ENCODE assay signal across 15 mouse cellular contexts in genomic region chr14:76017785-76018490, GRCm38 (mm10). TPM values are rescaled to one million over a fixed set of nuclear protein-coding genes. Genes with fewer than 3 reads are reported as not detected.
DNase-seq lines count a peak whose midpoint lies in the region; ATAC-seq and TF ChIP-seq lines count a peak whose summit lies in the region.
"Had no signal": no experiment of that assay in that cellular context is flagged by ENCODE, and none has a peak within 500 bp of the region (broad histone marks: within the 10 kb centered on the region; RNA-seq: fewer than 3 reads in every experiment).

No protein-coding gene starts in this region.

- H3K36me3 ChIP-seq in forebrain, embryonic 14.5 days (ENCODE audit: control insufficient read depth, insufficient read depth, low read length), result no peaks in the 10 kb centered on the region
- no peaks in the 10 kb centered on the region for H3K36me3 ChIP-seq in hindbrain, postnatal 0 days (ENCODE audit: insufficient read depth, low read length)
- H3K36me3 ChIP-seq: liver, embryonic 12.5 days had no signal

- H3K9ac ChIP-seq in forebrain, embryonic 14.5 days (ENCODE audit: low read length), result no peak overlapping the region
- H3K9ac ChIP-seq in hindbrain, postnatal 0 days (replicated peaks; ENCODE audit: low read length), result no peak overlapping the region
- H3K9ac ChIP-seq: liver, embryonic 12.5 days; lung, embryonic 14.5 days had no signal

- peak; percentile 77; the same call in 1 of the 2 replicates for ATAC-seq in forebrain, embryonic 14.5 days
- peak; percentile 51; the same call in 1 of the 2 replicates for ATAC-seq in hindbrain, postnatal 0 days
- no peak for ATAC-seq in megakaryocyte-erythroid progenitor cell, adult 5-6 weeks (replicated peaks; ENCODE audit: low FRiP score, low TSS enrichment, poor library complexity, severe bottlenecking)
- ATAC-seq: liver, embryonic 12.5 days had no signal

- TF ChIP-seq CTCF in left cerebral cortex, adult 2 months (IDR thresholded peaks at IDR 0.05), result no peak
- no peak for TF ChIP-seq CTCF in hindbrain, postnatal 0 days (IDR thresholded peaks at IDR 0.05; ENCODE audit: low read depth)

- 0 out of 2 replicates have a peak, but pooled peaks cover 3% of the 10 kb centered on the region for H3K9me3 ChIP-seq in forebrain, embryonic 14.5 days (replicated peaks; ENCODE audit: control insufficient read depth, low read length)
- H3K9me3 ChIP-seq in hindbrain, postnatal 0 days (ENCODE audit: low read length), result no peaks in the 10 kb centered on the region
- H3K9me3 ChIP-seq: liver, embryonic 12.5 days had no signal

- no peaks in the 10 kb centered on the region for H3K27me3 ChIP-seq in forebrain, embryonic 14.5 days (replicated peaks; ENCODE audit: control insufficient read depth, insufficient read depth, low read length)
- H3K27me3 ChIP-seq in hindbrain, postnatal 0 days (ENCODE audit: insufficient read depth, low read length), result no peaks in the 10 kb centered on the region
- H3K27me3 ChIP-seq: liver, embryonic 12.5 days had no signal

- no peak overlapping the region for H3K4me3 ChIP-seq in left cerebral cortex, adult 2 months
- no peak overlapping the region for H3K4me3 ChIP-seq in forebrain, embryonic 14.5 days (ENCODE audit: low read depth, low read length)
- no peak overlapping the region for H3K4me3 ChIP-seq in hindbrain, postnatal 0 days (ENCODE audit: low read length)
- H3K4me3 ChIP-seq: erythroblast, embryonic 14.5 days; liver, embryonic 12.5 days had no signal

- WGBS in forebrain, embryonic 14.5 days, result 44% methylated on average over 10 of the region's 10 CpGs
- WGBS in hindbrain, postnatal 0 days, result 49% methylated on average over 10 of the region's 10 CpGs

- peak; percentile 17 for DNase-seq in left cerebral cortex, postnatal 4 days
- no peak for DNase-seq in left cerebral cortex, adult 2 months (ENCODE audit: extremely low spot score in 1 of 2, low spot score in 2 of 2)
- peak; percentile 62 for DNase-seq in forebrain, embryonic 14.5 days (ENCODE audit: low spot score)
- DNase-seq in hindbrain, postnatal 0 days (ENCODE audit: low spot score), result peak; percentile 66
- peak; percentile 58 for DNase-seq in retina, postnatal 1 day
- DNase-seq in cerebellum, adult 11-12 months, result no peak
- DNase-seq: cerebellum, postnatal 36 days; gastrocnemius, postnatal 36 days; kidney, postnatal 4 days; layer of hippocampus, postnatal 36 days; lung, embryonic 14.5 days; lung, postnatal 4 days had no signal

- intact Hi-C loops in left cerebral cortex, postnatal 4 days (cut with DNase I), result no loop called here
- intact Hi-C loops in left cerebral cortex, adult 2 months (cut with DNase I), result no loop called here

- peaks cover 7% of the 10 kb centered on the region for H3K4me1 ChIP-seq in forebrain, embryonic 14.5 days (ENCODE audit: control insufficient read depth, insufficient read depth, low read length)
- H3K4me1 ChIP-seq in hindbrain, postnatal 0 days (ENCODE audit: insufficient read depth, low read length), result 0 out of 2 replicates have a peak, but pooled peaks cover 7% of the 10 kb centered on the region
- H3K4me1 ChIP-seq: liver, embryonic 12.5 days had no signal

- no peak overlapping the region for H3K4me2 ChIP-seq in forebrain, embryonic 14.5 days (ENCODE audit: low read length)
- no peak overlapping the region for H3K4me2 ChIP-seq in hindbrain, postnatal 0 days (ENCODE audit: low read depth, low read length)
- H3K4me2 ChIP-seq: liver, embryonic 12.5 days; lung, embryonic 14.5 days had no signal

- H3K27ac ChIP-seq in left cerebral cortex, adult 2 months, result no peak overlapping the region
- peak overlapping the region; percentile 58; the same call in 1 of the 2 replicates for H3K27ac ChIP-seq in forebrain, embryonic 14.5 days (ENCODE audit: low read depth, low read length)
- H3K27ac ChIP-seq in hindbrain, postnatal 0 days, result 0 out of 2 replicates have a peak overlapping the region, but pooled peaks have one; percentile 2
- H3K27ac ChIP-seq: liver, embryonic 12.5 days had no signal

RNA-seq across cellular contexts. Expression of gene Gtf2f2, which starts 7.3 kb away (rescaled TPM):
- total RNA-seq in left cerebral cortex, postnatal 4 days (2021), result 10 to 100 TPM; 33.8 to 38.3 TPM
- total RNA-seq in left cerebral cortex, adult 2 months (2021), result 10 to 100 TPM; 14.8 to 15.5 TPM
- polyA plus RNA-seq in forebrain, embryonic 14.5 days (2014; fragmentation: Nextera tagmentation; extraction: Ambion mirVana), result 58.2 and 58.3 TPM in 2 replicates
- 14.8 and 18.5 TPM in 2 replicates for total RNA-seq in hindbrain, postnatal 0 days (2014; rRNA removed)
- 40.9 and 41.3 TPM in 2 replicates for polyA plus RNA-seq in hindbrain, postnatal 0 days (2015; fragmentation: Nextera tagmentation; extraction: Ambion mirVana)
- total RNA-seq in megakaryocyte-erythroid progenitor cell, adult 5-6 weeks (2014; fragmentation: Nextera tagmentation), result 42.7 and 55.2 TPM in 2 replicates
- 80.5 and 97.1 TPM in 2 replicates for total RNA-seq in megakaryocyte-erythroid progenitor cell, adult 5-6 weeks (2017)

Comparison
In these comparisons a context has a peak if more than half of its experiments do, and no peak if none do; other contexts are left out.
1. DNase-seq: peak in left cerebral cortex, postnatal 4 days (single experiment), forebrain, embryonic 14.5 days (single experiment), hindbrain, postnatal 0 days (single experiment) and retina, postnatal 1 day (single experiment); none in left cerebral cortex, adult 2 months (0 of 2) and cerebellum, adult 11-12 months (single experiment).